Mouse (Mus musculus): ENCODE data around the gene Ddb2. TPM values are rescaled to one million over a fixed set of nuclear protein-coding genes. Genes with fewer than 3 reads are reported as not detected.

Ddb2 gene
- polyA plus RNA-seq (2012; ENCODE audit: insufficient read depth, low replicate concordance): 0.57 TPM in 1 of 2 replicates, not detected in the other

DNA sequence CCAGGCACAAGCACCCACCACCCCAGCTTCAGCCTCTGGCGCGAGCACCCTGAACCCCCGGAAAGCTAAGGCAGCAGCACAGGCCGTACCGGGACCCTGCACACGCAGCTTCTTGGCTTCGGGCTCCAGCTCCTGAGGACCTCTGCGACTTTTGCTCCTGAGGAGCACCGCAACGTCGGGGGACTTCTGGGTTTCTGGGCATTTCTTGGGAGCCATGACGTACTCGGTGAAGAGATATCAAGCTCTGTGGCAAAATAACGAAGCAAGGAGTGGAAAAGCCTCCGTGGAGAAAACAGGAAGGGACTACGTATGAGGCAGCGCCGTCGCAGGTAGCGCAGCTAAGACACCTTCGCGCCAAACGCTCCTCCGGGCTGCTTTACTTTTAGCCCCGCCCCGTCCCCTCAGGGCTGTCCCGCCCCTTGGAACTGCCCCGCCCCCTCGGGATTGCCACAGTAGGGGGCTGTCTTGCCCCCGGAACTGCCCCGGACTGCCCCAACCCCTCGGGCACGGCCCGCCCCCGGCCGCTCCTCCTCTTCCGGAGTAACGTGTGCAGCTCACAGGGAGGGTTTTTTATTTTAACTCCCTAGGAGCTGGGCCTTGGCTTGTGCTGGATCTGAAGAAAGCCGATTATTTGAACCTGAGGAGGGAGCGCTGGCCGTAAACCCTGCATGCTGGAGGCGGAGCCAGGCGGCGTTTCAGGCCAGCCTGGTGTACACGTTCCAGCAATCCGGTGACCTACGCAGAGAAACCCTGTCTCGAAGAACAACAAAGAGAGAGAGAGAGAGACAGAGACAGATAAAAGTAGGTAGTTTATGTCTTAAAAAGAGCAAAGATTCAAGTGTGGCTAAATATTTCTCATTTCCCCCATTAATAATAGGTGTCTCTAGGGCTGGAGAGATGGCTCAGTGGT, at the start of gene Ddb2:
Gene Ddb2, minus strand, starts transcription at position 382 of the 910 bp plus-strand sequence.
- H3K4me1 ChIP-seq: peaks cover 17% of the 10 kb centered on the region
- no peaks in the 10 kb centered on the region for H3K9me3 ChIP-seq
- H3K36me3 ChIP-seq (replicated peaks; ENCODE audit: low read length): peaks cover 5% of the 10 kb centered on the region
- H3K4me3 ChIP-seq (replicated peaks): peak within 1 kb of the TSS; percentile 96
- H3K27me3 ChIP-seq (replicated peaks): no peaks in the 10 kb centered on the region
- no peak for TF ChIP-seq GATA1 (IDR thresholded peaks at IDR 0.05; ENCODE audit: borderline replicate concordance, low read length)
- no peak for TF ChIP-seq FLI1 (IDR thresholded peaks at IDR 0.05; ENCODE audit: low read length)

DNA sequence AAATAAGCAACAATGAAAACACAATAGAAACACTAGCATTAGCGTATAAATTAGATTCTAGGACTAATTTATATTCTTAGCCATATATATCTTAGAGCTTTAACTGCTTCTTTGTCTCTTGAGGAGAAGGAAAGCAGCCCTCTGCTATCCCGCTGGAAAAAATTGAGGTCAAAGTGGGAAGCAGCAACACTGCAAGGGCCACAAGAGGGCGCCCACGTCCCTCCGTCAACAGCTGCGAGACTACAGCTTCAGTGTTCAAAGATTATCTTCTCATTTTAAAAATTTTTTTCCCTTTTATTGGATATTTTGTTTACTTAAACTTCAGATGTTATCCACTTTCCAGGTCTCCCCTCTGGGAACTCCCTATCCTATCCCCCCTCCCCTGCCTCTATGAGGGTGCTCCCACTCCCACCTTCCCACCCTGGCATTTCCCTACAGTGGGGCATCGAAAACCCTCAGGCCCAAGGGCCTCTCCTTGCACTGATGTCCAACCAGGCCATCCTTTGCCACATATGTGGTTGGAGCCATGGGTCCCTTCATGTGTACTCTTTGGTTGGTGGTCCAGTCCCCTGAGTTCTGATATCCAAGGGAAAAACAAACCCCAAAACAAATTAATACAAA, 49.2 kb upstream of the Ddb2 start:
- Histone ChIP-seq H3K4me1 (peaks cover 21% of the 10 kb centered on the region), H3K4me3 (replicated peaks) (no peak overlapping the region), H3K9me3 (no peaks in the 10 kb centered on the region), H3K27me3 (replicated peaks) (peaks cover 6% of the 10 kb centered on the region), H3K36me3 (replicated peaks; ENCODE audit: low read length) (no peaks in the 10 kb centered on the region)
- TF ChIP-seq GATA1 (IDR thresholded peaks at IDR 0.05; ENCODE audit: borderline replicate concordance, low read length): no peak

DNA sequence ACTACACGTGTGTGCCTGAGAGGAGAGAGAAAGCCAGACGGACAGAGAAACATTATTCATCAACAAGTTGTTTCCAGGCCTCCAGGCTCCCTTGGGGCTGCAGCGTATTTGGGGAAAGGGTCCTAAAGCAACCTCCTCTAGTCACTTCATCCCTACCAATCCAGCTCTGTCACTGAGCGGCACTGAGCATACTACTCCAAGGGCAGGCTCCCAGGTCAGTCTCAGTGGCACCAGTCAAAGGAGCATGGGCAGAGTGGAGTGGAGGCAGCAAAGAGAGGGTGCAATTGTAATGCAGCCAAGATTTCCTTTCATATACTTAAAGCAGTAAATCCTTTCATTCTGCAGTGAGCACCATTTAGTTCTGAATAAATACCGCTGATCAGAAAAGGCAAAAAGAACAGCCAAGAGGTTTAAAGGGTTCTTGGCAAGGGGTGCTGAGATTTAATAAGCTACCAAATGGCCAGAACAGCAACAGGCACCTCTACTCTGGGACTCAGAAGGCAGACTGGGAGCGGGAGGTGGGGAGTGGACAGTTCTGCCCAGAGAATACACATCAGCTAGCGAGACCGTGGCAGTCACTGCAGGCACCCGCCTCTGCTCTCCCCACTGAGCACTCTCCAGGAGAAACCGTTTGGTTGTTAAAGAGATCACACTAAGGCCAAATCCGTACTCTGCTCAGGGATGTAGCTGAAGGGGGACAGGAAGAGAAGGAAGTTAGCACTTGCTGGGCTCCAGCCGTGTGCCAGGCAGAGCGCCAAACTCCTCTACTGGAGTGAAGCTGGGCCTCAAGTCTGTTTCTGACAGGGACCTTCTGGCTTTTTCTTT, 47.8 kb upstream of the Ddb2 start:
- Histone ChIP-seq H3K4me3 (replicated peaks) (no peak overlapping the region), H3K27me3 (replicated peaks) (peaks cover 6% of the 10 kb centered on the region), H3K4me1 (peaks cover 21% of the 10 kb centered on the region), H3K9me3 (no peaks in the 10 kb centered on the region), H3K36me3 (replicated peaks; ENCODE audit: low read length) (no peaks in the 10 kb centered on the region)
- no peak for TF ChIP-seq FLI1 (IDR thresholded peaks at IDR 0.05; ENCODE audit: low read length)
- TF ChIP-seq GATA1 (IDR thresholded peaks at IDR 0.05; ENCODE audit: borderline replicate concordance, low read length): no peak

DNA sequence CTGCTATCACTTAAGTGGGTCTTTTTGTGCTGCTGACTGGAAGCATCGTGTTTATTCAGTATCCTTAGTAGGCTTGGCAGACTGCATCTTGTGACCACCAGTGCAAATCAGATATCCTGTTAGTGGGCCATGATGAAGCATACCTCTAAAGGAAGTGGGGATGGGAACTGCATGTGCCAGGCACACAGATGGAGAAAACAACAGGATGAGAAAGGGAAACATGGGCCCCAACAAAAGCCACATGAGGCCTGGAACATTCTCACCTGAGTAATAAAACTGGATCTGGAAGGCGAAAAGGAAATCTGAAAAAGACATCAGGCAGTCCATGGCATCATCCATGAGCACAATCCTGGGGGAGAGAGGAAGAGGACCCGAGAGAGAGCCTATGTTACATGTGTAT, 47.2 kb upstream of the Ddb2 start:
- Histone ChIP-seq H3K4me1 (peaks cover 21% of the 10 kb centered on the region), H3K27me3 (replicated peaks) (peaks cover 6% of the 10 kb centered on the region), H3K4me3 (replicated peaks) (no peak overlapping the region), H3K9me3 (no peaks in the 10 kb centered on the region), H3K36me3 (replicated peaks; ENCODE audit: low read length) (peaks cover under 1% of the 10 kb centered on the region)
- TF ChIP-seq GATA1 (IDR thresholded peaks at IDR 0.05; ENCODE audit: borderline replicate concordance, low read length) (no peak), FLI1 (IDR thresholded peaks at IDR 0.05; ENCODE audit: low read length) (no peak)

DNA sequence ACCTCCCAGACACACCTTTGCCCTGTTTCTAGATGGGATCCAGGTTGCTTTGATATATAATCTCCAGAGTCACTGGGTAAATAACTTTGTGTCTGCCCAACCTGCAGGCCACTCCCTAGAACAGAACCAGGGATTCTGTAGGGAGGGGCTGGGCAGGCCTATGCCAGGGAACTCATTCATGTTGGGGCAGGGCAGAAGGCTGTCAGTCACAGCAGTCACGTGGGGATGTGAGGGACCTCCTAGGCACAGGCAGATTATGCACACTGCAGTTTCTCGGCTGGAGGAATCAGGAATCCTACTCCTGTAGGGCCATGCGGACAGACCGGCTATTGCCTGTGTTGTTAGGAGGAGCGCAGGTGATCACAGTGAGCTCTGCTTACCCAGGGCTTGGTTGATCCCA, 44.6 kb upstream of the Ddb2 start:
- Histone ChIP-seq H3K27me3 (replicated peaks) (peaks cover 2% of the 10 kb centered on the region), H3K36me3 (replicated peaks; ENCODE audit: low read length) (peaks cover 25% of the 10 kb centered on the region), H3K9me3 (no peaks in the 10 kb centered on the region), H3K4me1 (peaks cover 21% of the 10 kb centered on the region), H3K4me3 (replicated peaks) (no peak overlapping the region)
- TF ChIP-seq GATA1 (IDR thresholded peaks at IDR 0.05; ENCODE audit: borderline replicate concordance, low read length): no peak
- TF ChIP-seq FLI1 (IDR thresholded peaks at IDR 0.05; ENCODE audit: low read length): no peak

DNA sequence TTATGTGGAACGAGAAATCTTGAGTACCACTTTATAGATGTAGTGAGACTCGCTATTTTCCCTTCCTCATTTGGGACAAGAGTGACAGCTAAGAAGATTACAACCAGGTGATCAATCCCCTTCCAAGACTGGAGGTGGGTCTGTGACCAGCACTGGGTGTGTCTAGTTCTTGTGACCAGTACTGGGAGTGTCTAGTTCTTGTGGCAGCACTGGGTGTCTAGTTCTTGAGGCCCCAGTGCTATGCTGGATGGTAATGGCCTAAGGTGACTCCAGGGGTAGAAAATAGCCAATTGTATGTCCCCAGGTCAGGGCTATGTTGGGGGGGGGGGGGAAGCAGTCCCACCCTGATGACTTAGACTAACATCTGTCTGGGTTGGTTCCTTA, 42.6 kb upstream of the Ddb2 start:
- H3K36me3 ChIP-seq (replicated peaks; ENCODE audit: low read length): peaks cover 45% of the 10 kb centered on the region
- H3K27me3 ChIP-seq (replicated peaks): peaks cover under 1% of the 10 kb centered on the region
- no peaks in the 10 kb centered on the region for H3K9me3 ChIP-seq
- H3K4me3 ChIP-seq (replicated peaks): no peak overlapping the region
- H3K4me1 ChIP-seq: peaks cover 9% of the 10 kb centered on the region
- TF ChIP-seq FLI1 (IDR thresholded peaks at IDR 0.05; ENCODE audit: low read length): no peak
- no peak for TF ChIP-seq GATA1 (IDR thresholded peaks at IDR 0.05; ENCODE audit: borderline replicate concordance, low read length)

DNA sequence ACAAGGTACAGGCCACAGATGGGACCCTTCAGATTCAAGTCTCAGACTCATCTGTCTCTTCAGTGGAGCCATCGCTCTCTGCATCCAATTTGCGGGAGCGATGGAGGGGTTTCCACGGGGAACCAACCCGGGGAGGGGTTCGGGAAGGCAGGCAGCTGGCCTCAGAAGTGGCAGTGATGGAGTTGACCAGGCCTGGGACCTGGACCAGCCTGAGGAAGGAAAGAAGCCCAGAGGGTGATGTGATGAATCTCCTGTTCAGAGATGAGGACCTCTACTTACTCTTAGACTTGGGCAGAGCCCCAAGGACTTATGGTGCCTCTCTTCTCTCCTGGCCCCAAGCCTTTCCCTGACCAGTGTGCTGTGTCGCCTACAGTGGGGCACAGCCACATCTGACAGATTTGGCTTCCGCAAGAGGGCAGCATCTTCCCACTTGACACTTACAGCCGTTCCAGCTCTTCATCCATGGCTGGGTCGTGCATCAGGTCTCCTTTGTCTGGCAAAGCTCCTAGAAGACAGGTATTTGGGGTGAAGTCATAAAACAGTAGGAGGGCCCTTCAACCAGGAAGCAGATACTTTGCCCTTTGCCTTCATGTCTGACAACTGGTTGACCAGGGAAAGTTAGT, 42.1 kb upstream of the Ddb2 start:
- H3K4me1 ChIP-seq: peaks cover 4% of the 10 kb centered on the region
- H3K9me3 ChIP-seq: no peaks in the 10 kb centered on the region
- no peaks in the 10 kb centered on the region for H3K27me3 ChIP-seq (replicated peaks)
- H3K4me3 ChIP-seq (replicated peaks): no peak overlapping the region
- peaks cover 50% of the 10 kb centered on the region for H3K36me3 ChIP-seq (replicated peaks; ENCODE audit: low read length)
- TF ChIP-seq GATA1 (IDR thresholded peaks at IDR 0.05; ENCODE audit: borderline replicate concordance, low read length): no peak
- no peak for TF ChIP-seq FLI1 (IDR thresholded peaks at IDR 0.05; ENCODE audit: low read length)

DNA sequence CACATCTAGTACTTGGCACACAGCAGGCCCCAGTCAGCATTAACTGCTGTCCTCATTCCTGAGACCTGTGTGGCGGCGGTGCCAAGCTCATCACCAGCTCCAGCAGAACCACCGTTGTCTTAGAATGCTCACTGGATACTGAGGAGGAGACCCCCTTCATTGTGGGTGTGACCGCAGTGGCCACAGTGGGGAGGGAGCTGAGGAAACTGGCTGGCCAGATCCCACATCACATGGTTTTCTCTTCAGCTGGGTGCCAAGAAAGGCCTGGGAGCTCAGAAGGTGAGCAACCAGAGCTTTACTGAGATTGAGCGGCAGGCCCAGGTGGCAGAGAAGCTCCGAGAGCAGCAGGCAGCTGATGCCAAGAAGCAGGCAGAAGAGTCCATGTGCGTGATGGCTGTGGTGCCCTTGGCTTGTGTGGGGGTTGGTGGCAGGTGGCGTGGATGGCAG, 32.9 kb upstream of the Ddb2 start:
- no peak overlapping the region for H3K4me3 ChIP-seq (replicated peaks)
- H3K36me3 ChIP-seq (replicated peaks; ENCODE audit: low read length): peaks cover 87% of the 10 kb centered on the region
- no peaks in the 10 kb centered on the region for H3K27me3 ChIP-seq (replicated peaks)
- no peaks in the 10 kb centered on the region for H3K9me3 ChIP-seq
- TF ChIP-seq FLI1 (IDR thresholded peaks at IDR 0.05; ENCODE audit: low read length) (no peak), GATA1 (IDR thresholded peaks at IDR 0.05; ENCODE audit: borderline replicate concordance, low read length) (no peak)
- H3K4me1 ChIP-seq: peaks cover 38% of the 10 kb centered on the region

DNA sequence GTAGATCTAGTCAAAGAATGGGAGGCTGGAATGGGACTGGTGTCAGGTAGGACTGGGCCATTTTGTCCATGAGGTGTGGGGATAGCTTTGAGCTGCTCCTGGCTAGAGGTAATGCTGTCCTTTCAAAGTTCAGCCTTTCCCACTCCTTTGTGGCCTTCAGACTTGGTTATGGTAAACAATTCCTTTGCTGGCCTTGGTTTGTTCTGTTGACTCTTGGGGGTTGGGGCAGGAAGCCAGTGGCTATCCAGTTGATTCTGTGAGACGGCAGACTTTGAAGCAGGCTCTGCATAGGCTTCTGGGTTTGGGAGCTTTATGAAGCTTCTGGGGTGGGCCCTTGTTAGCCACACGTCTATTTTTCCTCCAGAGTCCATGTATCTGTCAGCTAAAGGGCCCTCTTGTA, 31.9 kb upstream of the Ddb2 start:
- peaks cover 48% of the 10 kb centered on the region for H3K4me1 ChIP-seq
- TF ChIP-seq GATA1 (IDR thresholded peaks at IDR 0.05; ENCODE audit: borderline replicate concordance, low read length) (no peak), FLI1 (IDR thresholded peaks at IDR 0.05; ENCODE audit: low read length) (no peak)
- H3K27me3 ChIP-seq (replicated peaks): no peaks in the 10 kb centered on the region
- peaks cover 76% of the 10 kb centered on the region for H3K36me3 ChIP-seq (replicated peaks; ENCODE audit: low read length)
- H3K4me3 ChIP-seq (replicated peaks): no peak overlapping the region
- no peaks in the 10 kb centered on the region for H3K9me3 ChIP-seq

Data from megakaryocyte, embryonic 14.5 days (primary cell).